Mouse (Mus musculus) cerebral cortex, adult 2 months (tissue): ENCODE data around the gene Pank4.

ENCODE experiments used
- WGBS: fragments of 180-500 bp; shearing (Covaris S2); methylation state at CpG from one replicate; pipeline ENCODE4 v1.1.7; 2018; 5-methylcytosine and 5-hydroxymethylcytosine counted together

Gene Pank4

GRCm38 (mm10) chr4:155014244-155014643, 50.3 kb downstream of the Pank4 start:
- 65% methylated on average over 14 of the region's 14 CpGs for WGBS

GRCm38 (mm10) chr4:155014791-155015190, 50.9 kb downstream of the Pank4 start:
- WGBS = 57% methylated on average over 12 of the region's 12 CpGs

- WGBS = 86% methylated on average over 4 of the region's 4 CpGs
Measured at GRCm38 (mm10) chr4:155015550-155015949, 51.6 kb downstream of the Pank4 start.

DNA sequence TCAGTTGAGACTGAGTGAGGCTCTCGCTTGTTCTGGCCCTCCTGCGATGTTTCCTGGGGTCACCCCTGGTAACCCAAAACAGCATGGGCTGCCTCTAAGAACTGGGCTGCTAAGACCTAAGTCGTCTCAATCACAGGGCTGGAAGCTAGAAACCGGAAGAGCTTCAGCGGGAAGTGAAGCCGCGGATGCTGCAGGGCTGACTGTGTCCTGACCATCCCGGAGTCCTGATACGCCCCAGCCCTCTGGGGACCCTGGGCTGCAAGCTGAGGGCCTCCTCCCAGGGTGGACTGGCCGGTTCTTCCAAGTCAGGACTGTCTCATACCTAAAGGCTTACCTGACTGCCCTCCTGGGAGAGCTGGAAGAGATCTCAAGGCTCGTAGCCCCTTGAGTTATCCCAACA, 52.9 kb downstream of the Pank4 start:
- 75% methylated on average over 11 of the region's 11 CpGs for WGBS

GRCm38 (mm10) chr4:155017253-155017878, 53.4 kb downstream of the Pank4 start:
- WGBS = 66% methylated on average over 11 of the region's 11 CpGs

GRCm38 (mm10) chr4:155018066-155018465, 54.1 kb downstream of the Pank4 start:
- WGBS = 76% methylated on average over 8 of the region's 8 CpGs

GRCm38 (mm10) chr4:155018601-155019335, 54.8 kb downstream of the Pank4 start:
- 41% methylated on average over 15 of the region's 15 CpGs for WGBS

GRCm38 (mm10) chr4:155019336-155019847, 55.5 kb downstream of the Pank4 start:
- WGBS = 30% methylated on average over 10 of the region's 10 CpGs

GRCm38 (mm10) chr4:155020141-155020540, 56.2 kb downstream of the Pank4 start:
- WGBS = 82% methylated on average over 1 of the region's 1 CpGs

GRCm38 (mm10) chr4:155020813-155021212, 56.9 kb downstream of the Pank4 start:
- WGBS = 61% methylated on average over 9 of the region's 9 CpGs

DNA sequence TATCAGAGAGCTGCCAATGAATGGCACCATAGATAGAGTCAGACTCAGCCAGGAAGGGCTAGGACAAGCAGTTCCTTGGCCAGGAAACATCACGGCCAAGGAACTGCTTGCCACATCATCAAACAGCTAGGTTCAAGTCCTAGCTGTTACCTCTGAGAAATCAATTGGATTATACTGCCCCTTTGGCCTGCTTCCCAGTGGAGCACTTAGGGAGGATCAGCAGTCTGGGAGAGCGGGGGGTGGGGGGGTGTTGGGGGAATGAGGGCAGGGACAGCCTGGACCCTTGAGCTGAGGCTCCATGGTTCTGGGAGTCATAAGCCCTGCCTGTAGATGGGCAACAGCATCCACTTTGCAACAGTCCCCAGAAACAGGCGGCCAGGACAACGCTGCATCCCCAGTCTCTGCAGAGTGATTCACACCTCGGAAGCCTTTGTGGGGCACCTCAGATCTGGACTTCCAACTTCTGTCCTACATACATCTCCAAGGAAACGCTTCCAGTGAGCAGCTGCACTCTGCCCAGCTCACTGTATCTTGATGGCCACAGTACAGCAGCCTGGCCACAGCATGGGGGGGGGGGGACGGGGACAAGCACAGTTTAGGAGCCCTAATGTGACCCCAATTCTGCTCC, 58.4 kb downstream of the Pank4 start:
- WGBS = 66% methylated on average over 7 of the region's 7 CpGs

DNA sequence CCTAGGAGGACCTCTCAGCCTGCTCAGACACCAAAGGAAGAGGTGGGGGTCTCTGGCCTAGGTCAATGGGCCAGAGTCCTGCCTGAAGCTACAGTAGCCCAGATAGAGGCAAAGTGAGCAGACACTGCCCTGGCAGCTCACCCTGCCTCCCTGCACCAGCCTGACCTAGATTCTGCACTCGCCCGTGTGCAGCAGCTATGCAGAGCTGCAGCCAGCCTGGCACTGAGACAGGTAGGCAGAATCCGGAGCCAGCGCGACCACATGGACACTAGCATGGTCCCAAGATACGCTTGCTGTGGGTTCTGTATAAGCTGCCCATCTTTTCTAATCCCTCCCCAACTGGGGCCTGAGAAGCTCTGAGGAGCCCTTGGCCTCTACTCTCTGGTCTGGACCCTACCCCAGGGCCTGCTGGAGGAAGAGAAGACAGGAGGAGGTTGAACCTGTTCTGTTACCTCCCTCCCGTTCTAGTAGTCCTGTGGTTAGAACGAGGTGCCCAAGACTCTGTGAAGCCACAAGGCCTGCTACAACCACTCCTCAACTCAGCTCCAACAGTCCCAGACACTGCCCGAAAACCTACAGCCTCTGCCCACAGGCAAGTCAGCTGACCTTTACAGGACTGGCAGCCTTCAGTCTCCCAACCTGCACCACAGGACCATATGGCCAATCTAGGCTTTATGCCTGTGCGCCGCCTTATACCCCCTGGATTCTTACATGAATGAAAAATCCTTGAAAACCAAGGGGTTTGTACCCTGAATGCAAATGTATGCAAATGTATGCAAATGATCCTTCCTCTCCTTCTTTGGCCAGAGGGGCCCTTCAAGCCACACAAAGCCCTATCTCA, 60.5 kb downstream of the Pank4 start:
- WGBS = 51% methylated on average over 11 of the region's 11 CpGs
